Mouse (Mus musculus): ENCODE data around the gene Qdpr. TPM values are rescaled to one million over a fixed set of nuclear protein-coding genes. Genes with fewer than 3 reads are reported as not detected.
A peak's percentile ranks its signal among the peaks of the same experiment; 100 is the strongest.
"Not testable (repeated sequence)": the region's sequence is repeated elsewhere in the genome, so short reads cannot be mapped to it uniquely, and the experiment has no call there.

The Qdpr gene
- total RNA-seq, 1 experiment from 2014 or later = 140 TPM

- no peak for DNase-seq
Observed at GRCm38 (mm10) chr5:45453451-45453850, 3.4 kb upstream of the Qdpr start, which contains the start of gene Clrn2. Gene Clrn2, plus strand, starts transcription at chr5:45453751.

GRCm38 (mm10) chr5:45449206-45449605 is 830 bp downstream of the Qdpr start:
- no peak for DNase-seq

GRCm38 (mm10) chr5:45448676-45449075 is 1.4 kb downstream of the Qdpr start:
- peak; percentile 17 for DNase-seq

GRCm38 (mm10) chr5:45444130-45444832 is 5.8 kb downstream of the Qdpr start:
- DNase-seq = no peak

GRCm38 (mm10) chr5:45441745-45442144 is 8.3 kb downstream of the Qdpr start:
- no peak for DNase-seq

GRCm38 (mm10) chr5:45441124-45441523 is 8.9 kb downstream of the Qdpr start:
- DNase-seq = peak; percentile 47

GRCm38 (mm10) chr5:45438301-45438700 is 11.7 kb downstream of the Qdpr start:
- DNase-seq = no peak

GRCm38 (mm10) chr5:45437826-45438225 is 12.2 kb downstream of the Qdpr start:
- no peak for DNase-seq

- DNase-seq = no peak
Observed at GRCm38 (mm10) chr5:45435967-45436950, 13.8 kb downstream of the Qdpr start.

GRCm38 (mm10) chr5:45427891-45428290 is 22.1 kb downstream of the Qdpr start:
- no peak for DNase-seq

GRCm38 (mm10) chr5:45426416-45427034 is 23.5 kb downstream of the Qdpr start:
- DNase-seq = no peak

- DNase-seq = not testable (repeated sequence)
Observed at GRCm38 (mm10) chr5:45425771-45426170, 24.3 kb downstream of the Qdpr start.

GRCm38 (mm10) chr5:45424021-45424886 is 25.8 kb downstream of the Qdpr start:
- peak; percentile 72 for DNase-seq

- no peak for DNase-seq
Observed at GRCm38 (mm10) chr5:45421881-45422844, 27.9 kb downstream of the Qdpr start.

GRCm38 (mm10) chr5:45419841-45420638 is 30.0 kb downstream of the Qdpr start:
- peak; percentile 54 for DNase-seq

GRCm38 (mm10) chr5:45417859-45418443 is 32.1 kb downstream of the Qdpr start:
- no peak for DNase-seq

- no peak for DNase-seq
Observed at GRCm38 (mm10) chr5:45416478-45416877, 33.6 kb downstream of the Qdpr start.

- DNase-seq = no peak
Observed at GRCm38 (mm10) chr5:45406129-45406528, 43.9 kb downstream of the Qdpr start.

GRCm38 (mm10) chr5:45402632-45403031 is 47.4 kb downstream of the Qdpr start:
- peak; percentile 80 for DNase-seq
